10 mouse cellular contexts compared by ENCODE assay signal in the genomic region with DNA sequence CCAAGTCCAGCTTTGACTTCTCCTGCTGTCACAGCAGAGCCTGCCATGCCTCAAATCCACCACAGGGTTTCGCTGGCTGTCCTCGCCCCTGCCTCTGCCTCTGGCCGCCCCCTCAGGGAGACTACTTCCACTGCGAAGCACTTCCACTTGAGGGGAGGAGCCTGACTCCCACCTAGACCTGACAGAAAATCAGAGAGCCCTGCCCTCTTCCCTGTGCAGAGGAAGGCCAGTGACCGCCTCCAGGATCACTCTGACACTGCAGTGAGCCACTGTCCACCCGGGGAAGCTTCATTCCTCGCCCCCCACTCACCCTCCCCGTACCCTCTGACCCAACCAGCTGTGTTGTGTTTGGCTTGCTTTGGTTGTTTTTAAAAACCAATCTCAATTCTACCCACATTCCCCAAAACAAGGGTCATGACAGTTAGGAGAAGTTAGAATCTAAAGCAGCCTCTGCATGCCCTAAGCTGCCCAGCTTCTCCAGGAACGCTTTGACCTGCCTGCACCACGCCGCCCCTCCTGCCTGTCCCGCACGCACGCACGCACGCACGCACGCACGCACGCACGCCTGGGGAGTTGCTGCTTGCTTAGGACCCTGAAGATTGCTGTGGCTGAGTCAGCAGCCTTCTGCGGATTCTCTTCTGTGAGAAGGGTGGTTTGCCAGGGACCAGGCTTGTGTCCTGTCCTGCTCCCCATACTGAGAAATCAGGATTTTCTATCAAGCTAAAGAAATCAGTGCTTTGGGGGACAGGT.
DNase-seq lines count a peak whose midpoint lies in the region; ATAC-seq lines count a peak whose summit lies in the region.
"Had no signal": no experiment of that assay in that cellular context is flagged by ENCODE, and none has a peak within 500 bp of the region (broad histone marks: within the 10 kb centered on the region; RNA-seq: fewer than 3 reads in every experiment).

No protein-coding gene starts in this region.

- 0 out of 2 replicates have a peak overlapping the region, but pooled peaks have one; percentile 3 for H3K27ac ChIP-seq in hindbrain, embryonic 10.5 days
- H3K27ac ChIP-seq in hindbrain, embryonic 12.5 days: no peak overlapping the region
- no peak overlapping the region for H3K27ac ChIP-seq in hindbrain, embryonic 16.5 days (ENCODE audit: low read depth, low read length)

- H3K9ac ChIP-seq in hindbrain, embryonic 12.5 days: no peak overlapping the region
- peak overlapping the region; percentile 29; the same call in 1 of the 2 replicates for H3K9ac ChIP-seq in hindbrain, embryonic 16.5 days (ENCODE audit: low read depth, low read length)
- H3K9ac ChIP-seq: liver, embryonic 15.5 days had no signal

- peak; percentile 38 for DNase-seq in hindbrain, embryonic 10.5 days (ENCODE audit: low spot score)
- DNase-seq in ZHBTc4 (ENCODE audit: low read depth, low spot score): peak; percentile 78
- peak; percentile 69 for DNase-seq in lung, postnatal 10 days
- DNase-seq in thymus, postnatal 0 days (ENCODE audit: low spot score): no peak
- DNase-seq in spleen, adult 18-20 months: no peak

- 51% methylated on average over 22 of the region's 22 CpGs for WGBS in hindbrain, embryonic 10.5 days
- WGBS in hindbrain, embryonic 12.5 days: 45% methylated on average over 22 of the region's 22 CpGs
- WGBS in hindbrain, embryonic 16.5 days: 50% methylated on average over 22 of the region's 22 CpGs

- H3K36me3 ChIP-seq in hindbrain, embryonic 10.5 days: peaks cover 61% of the 10 kb centered on the region
- H3K36me3 ChIP-seq in hindbrain, embryonic 12.5 days: peaks cover 38% of the 10 kb centered on the region
- peaks cover 7% of the 10 kb centered on the region for H3K36me3 ChIP-seq in hindbrain, embryonic 16.5 days (ENCODE audit: control insufficient read depth, insufficient read depth, low read length)

- H3K9me3 ChIP-seq in hindbrain, embryonic 10.5 days: no peaks in the 10 kb centered on the region
- no peaks in the 10 kb centered on the region for H3K9me3 ChIP-seq in hindbrain, embryonic 12.5 days (replicated peaks)
- H3K9me3 ChIP-seq in hindbrain, embryonic 16.5 days (ENCODE audit: control insufficient read depth, low read length): no peaks in the 10 kb centered on the region
- H3K9me3 ChIP-seq: liver, embryonic 15.5 days had no signal

- no peak overlapping the region for H3K4me2 ChIP-seq in hindbrain, embryonic 12.5 days (replicated peaks)
- peak overlapping the region; percentile 33 for H3K4me2 ChIP-seq in hindbrain, embryonic 16.5 days (ENCODE audit: low read length)

- no peak for ATAC-seq in hindbrain, embryonic 12.5 days (ENCODE audit: low FRiP score)
- no peak for ATAC-seq in hindbrain, embryonic 16.5 days
- ATAC-seq in erythroblast, adult 5-6 weeks (replicated peaks; ENCODE audit: low FRiP score, poor library complexity, severe bottlenecking): no peak

- no peak overlapping the region for H3K4me3 ChIP-seq in hindbrain, embryonic 10.5 days
- H3K4me3 ChIP-seq in hindbrain, embryonic 12.5 days: no peak overlapping the region
- no peak overlapping the region for H3K4me3 ChIP-seq in hindbrain, embryonic 16.5 days (ENCODE audit: low read length)
- H3K4me3 ChIP-seq: erythroblast, embryonic 14.5 days; liver, embryonic 15.5 days had no signal

- no peaks in the 10 kb centered on the region for H3K27me3 ChIP-seq in hindbrain, embryonic 10.5 days (ENCODE audit: insufficient read depth, poor library complexity, severe bottlenecking)
- H3K27me3 ChIP-seq in hindbrain, embryonic 12.5 days: no peaks in the 10 kb centered on the region
- H3K27me3 ChIP-seq in hindbrain, embryonic 16.5 days (replicated peaks; ENCODE audit: control insufficient read depth, insufficient read depth, low read length): no peaks in the 10 kb centered on the region
- H3K27me3 ChIP-seq: liver, embryonic 15.5 days had no signal

- H3K4me1 ChIP-seq in hindbrain, embryonic 10.5 days (replicated peaks): peaks cover 37% of the 10 kb centered on the region
- H3K4me1 ChIP-seq in hindbrain, embryonic 12.5 days: peaks cover 24% of the 10 kb centered on the region
- no peaks in the 10 kb centered on the region; the same call in 1 of the 2 replicates for H3K4me1 ChIP-seq in hindbrain, embryonic 16.5 days (ENCODE audit: control insufficient read depth, insufficient read depth, low read depth, low read length)

Comparison
In these comparisons a context has a peak if more than half of its experiments do, and no peak if none do; other contexts are left out.
1. DNase-seq: peak in hindbrain, embryonic 10.5 days (single experiment), ZHBTc4 (single experiment) and lung, postnatal 10 days (single experiment); none in thymus, postnatal 0 days (single experiment) and spleen, adult 18-20 months (0 of 2).